Mouse (Mus musculus) spleen, adult 12 weeks (tissue): ENCODE measurements around the gene Usp21.
A peak's percentile ranks its signal among the peaks of the same experiment; 100 is the strongest.
"Not testable (repeated sequence)": the region's sequence is repeated elsewhere in the genome, so short reads cannot be mapped to it uniquely, and the experiment has no call there.

ENCODE experiments used
- DNase-seq: peaks from one replicate; pipeline ENCODE4 v3.0.0; 2022; ENCODE audit warnings: low spot score

Gene Usp21

DNA sequence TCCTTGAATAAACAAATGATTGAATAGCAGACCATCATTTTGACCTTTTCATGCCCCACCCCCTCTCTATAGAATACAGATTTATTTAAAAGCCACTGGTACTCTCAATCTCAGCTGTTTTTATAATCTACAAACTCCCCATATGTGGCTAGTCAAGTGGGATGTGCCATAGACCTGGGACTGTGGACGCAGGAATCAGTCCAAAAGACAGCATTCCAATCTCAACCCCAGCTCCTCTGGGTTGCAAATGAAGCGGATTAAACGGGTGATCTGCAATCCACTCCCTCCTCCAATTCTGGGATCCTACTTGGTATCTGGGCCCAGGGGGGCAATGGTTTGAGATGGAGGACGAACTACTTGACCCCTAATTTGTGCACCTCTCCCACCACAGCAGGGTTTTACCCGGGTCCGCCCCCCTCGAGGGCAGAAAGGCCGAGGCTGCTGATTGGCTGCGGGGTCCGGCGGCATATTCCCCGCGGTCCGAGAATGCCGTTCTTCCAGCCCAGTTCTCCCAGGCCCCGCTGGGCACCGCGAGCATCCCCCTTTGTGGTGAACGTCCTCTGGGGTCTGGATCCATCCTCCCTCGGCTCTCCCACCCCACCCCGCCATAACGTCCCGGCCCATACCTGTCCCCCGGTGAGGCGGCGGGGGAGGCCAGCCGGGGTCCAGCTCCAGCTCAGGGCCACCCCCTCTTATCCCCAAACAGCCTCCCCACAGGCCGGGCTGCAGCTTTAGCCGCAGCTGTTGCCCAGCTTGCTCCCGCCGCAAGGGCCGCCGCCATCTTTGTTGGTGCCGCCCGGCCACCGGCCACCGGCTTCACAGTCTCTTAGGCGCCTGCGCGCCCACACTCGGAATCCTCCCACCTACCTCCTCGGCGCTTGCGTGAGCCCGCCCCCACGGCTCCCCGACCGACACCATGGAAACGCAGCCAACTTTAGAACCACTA is at the start of gene Usp21:
Gene Usp21, minus strand, starts transcription at position 856 of the 946 bp plus-strand sequence.
- DNase-seq, result peak; percentile 85

DNA sequence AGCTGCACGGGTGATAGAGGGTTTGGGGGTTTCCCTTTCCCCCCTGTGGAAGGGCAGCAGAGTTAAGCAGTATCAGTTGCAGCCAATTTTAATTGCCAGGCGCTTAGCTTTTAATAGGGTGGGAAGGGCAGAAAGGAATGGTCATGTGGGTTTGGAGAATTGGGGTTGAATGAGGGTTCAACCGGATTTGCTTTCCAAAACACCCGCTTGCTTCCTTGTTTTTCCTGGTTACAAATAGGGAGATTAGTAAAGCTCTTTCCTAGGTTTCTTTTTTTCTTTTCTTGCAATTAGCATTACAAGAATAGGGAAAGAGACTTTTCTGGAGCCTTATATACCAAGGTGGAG is 42.4 kb upstream of the Usp21 start:
- DNase-seq, result no peak

- no peak for DNase-seq
These were observed 41.8 kb upstream of the Usp21 start for GRCm38 (mm10) chr1:171329433-171330215.

DNA sequence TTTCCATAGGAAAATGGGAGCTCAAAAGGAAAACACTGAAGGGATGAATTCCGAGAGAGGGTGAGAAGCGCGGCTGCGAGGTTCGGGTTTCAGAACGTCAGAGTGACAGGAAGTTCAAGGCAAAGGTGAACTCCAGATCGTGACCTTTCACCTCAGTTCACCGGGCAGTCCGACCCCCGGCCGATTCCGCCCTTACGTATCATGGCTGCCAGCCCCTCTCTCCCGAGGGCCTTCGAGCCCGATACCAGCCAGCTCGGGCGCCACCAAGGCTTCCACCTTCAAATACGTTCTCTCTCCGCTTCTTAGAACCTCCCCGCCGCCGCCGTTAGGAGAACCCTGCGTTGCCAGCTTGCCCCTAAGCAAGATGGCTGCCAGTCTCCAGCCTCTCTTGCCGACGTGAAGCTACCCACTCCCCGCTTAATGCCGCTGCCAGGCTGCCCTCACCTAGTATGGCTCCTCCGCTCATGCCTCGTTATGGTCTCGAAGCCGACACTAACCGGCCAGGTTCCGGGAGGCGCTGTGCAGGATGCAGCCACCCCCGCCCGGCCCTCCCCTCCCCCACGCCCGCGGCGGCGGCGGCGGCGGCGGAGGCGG is 41.1 kb upstream of the Usp21 start, which contains the start of gene Dedd:
Gene Dedd, plus strand, starts transcription at position 307 of the 594 bp plus-strand sequence.
- peak; percentile 85 for DNase-seq

GRCm38 (mm10) chr1:171328244-171328643 is 40.5 kb upstream of the Usp21 start:
- DNase-seq, result no peak

DNA sequence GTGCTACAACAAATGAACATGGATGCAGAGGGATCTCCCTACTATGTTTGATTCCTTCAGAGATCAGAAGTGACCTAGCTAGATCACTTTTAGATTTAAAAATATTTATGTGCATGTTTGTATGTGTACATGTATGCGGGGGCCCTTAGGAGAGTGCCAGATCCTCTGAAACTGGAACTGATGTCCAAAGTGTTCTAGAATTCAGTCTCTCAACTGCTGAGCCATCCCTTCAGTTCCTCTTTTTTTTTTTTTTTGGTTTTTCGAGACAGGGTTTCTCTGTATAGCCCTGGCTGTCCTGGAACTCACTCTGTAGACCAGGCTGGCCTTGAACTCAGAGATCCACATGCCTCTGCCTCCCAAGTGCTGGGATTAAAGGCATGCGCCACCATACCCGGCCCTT is 38.8 kb upstream of the Usp21 start:
- DNase-seq, result not testable (repeated sequence)

DNA sequence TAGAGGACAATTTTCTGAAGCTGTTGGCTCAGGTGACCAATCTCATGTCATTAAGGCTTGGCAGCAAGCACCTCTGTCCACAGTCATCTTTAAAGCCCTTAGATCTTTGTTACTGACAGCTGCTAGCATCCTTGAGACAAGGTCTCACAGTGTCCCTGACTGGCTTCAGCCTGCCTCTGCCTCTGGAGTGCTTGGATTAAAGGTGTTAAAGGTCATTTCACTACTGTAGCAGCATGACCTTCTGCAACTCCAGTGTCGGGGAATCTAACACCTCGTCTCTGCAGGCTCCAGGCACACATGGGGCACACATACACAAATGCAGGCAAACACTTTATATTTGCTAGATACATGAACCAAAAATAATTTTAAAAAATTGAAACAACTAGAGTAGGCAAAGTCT is 37.8 kb upstream of the Usp21 start:
- no peak for DNase-seq

- DNase-seq, result no peak
These were observed 34.2 kb upstream of the Usp21 start for GRCm38 (mm10) chr1:171322012-171322411.

DNA sequence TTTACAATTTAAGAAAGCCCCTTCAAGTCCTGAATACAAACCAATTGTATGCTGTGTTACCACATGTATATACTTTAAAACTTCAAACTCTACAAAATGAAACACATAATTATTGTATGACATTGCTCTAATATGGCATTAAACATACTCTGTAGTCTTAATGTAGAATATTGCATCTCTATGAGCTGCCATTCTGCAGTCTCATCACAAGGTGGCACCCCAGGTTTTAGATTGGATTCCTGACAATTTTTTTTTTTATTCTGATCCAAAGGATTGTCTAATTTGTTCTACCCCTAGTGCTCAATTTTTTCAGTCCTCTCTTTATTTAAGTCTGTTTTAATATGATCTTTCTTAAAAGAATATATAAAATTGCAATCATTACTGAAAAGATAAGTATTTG is 33.6 kb upstream of the Usp21 start:
- DNase-seq, result no peak

- no peak for DNase-seq
These were observed 32.4 kb upstream of the Usp21 start for GRCm38 (mm10) chr1:171320151-171320550.

DNA sequence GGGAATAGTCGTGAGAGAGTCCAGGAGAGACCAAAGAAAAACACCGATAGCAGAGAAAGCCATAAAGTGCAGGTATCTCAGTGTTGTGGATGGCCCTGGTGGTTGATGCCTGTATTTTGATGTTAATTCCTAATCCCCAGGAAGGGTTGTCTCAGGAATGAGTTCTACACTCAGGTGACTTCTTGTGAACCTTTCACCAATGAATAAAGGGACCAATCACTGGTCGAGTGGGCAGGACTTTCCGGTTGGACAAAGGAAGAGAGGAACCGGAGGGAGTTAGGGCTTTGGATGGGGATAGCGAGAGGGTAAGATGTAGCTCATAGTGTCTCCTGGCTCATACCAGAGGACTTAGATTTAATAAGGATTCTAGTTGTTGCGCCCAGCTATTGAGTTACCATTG is 32.0 kb upstream of the Usp21 start:
- no peak for DNase-seq

DNA sequence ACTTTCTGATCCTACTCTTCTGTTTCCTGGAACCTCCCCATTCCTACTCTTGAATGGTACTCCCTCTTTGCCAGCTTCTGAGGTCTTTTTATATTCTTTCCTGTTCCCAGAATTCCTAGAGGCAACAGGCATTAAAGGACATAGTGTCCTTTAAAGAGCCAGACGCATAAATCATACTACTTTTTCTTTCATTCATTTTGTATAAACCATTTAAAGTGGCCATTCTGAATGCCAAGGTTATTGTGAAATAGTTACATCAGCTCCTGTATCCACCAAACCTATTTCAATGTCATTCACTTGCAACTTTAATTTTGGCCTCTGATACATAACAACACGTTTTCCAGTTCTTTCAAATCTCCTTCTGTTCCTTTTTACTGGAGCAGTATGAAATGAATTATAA is 21.5 kb upstream of the Usp21 start:
- DNase-seq, result no peak

GRCm38 (mm10) chr1:171306157-171306556 is 18.4 kb upstream of the Usp21 start:
- DNase-seq, result not testable (repeated sequence)

DNA sequence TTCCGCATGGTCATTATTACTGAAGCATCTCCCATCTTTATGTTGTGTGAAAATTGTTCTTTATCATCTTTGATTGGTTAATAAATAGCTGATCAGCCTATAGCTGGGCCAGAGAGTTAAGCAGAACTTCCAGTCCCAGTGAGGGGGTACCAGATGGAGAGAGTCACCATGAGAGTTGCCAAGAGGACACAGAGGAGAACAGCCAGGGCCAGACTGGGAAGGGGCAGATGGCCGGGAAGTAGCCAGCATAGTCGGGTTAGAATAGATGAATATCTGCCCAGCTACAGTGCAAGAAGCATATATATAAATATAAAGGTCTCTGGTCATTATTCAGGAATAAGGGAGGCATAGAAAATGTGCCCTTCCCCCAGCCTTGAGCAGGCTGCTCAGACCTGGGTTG is 10.4 kb upstream of the Usp21 start:
- no peak for DNase-seq

DNA sequence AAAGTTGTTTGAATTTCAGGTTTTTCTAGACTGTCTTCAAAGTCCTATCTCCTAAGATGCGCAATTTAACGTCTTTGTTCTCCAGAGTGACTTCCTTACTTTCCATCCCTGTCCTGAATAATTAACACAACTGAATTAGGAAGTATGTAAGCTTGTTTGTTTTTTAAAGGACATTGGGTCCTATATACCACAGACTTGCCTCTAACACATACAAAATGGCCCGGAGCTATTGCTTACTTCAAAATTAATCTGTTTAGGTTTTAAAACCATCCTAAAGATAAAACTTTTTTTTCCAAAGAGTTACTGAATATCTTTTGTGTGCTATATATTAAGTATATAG is 7.2 kb upstream of the Usp21 start:
- no peak for DNase-seq

GRCm38 (mm10) chr1:171294298-171295062 is 6.7 kb upstream of the Usp21 start, which contains the start of gene Ufc1:
Ufc1 (minus strand) TSS chr1:171295024.
- DNase-seq, result peak; percentile 77

- no peak for DNase-seq
These were observed 6.1 kb upstream of the Usp21 start for GRCm38 (mm10) chr1:171293906-171294297.

DNA sequence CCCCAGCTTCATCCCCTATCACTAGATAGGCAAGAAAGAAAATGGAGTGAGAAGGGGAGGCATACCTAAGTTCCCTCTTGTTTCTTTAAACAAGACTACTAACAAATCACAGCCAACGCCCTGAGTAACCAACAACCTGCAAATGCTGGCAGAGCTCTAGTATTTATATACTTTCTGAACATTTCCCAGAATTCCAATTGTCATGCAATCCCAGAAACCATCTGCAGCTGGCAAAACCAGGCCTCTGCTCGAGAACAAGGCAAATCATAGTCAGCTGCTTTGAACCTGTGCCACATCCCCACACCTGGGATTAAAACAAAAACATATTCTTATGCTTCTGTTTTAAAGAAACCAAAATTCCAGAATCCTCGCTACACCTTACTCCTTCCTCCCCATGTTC is 5.6 kb upstream of the Usp21 start:
- DNase-seq, result no peak

DNA sequence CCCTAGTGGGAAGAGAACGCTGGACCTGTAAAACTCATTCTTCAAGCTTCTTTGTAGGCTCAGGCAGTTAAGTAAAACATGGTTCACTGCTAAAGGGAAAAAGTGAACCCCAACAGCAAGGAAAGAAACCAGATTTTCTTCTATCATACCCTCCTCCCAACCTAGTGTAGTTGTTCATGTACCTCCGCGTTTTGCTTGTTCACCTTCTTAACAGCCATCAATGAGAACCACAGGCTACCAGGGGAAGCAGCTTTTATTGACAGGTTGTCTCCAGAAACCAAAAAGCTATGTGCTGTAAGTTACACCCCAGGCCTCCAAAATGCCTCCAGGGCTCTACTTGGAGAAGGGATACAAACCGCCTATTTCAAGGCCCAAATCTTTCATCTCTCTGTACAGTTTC is 537 bp upstream of the Usp21 start:
- DNase-seq, result no peak

- no peak for DNase-seq
These were observed 1.3 kb downstream of the Usp21 start for GRCm38 (mm10) chr1:171286517-171286916.

DNA sequence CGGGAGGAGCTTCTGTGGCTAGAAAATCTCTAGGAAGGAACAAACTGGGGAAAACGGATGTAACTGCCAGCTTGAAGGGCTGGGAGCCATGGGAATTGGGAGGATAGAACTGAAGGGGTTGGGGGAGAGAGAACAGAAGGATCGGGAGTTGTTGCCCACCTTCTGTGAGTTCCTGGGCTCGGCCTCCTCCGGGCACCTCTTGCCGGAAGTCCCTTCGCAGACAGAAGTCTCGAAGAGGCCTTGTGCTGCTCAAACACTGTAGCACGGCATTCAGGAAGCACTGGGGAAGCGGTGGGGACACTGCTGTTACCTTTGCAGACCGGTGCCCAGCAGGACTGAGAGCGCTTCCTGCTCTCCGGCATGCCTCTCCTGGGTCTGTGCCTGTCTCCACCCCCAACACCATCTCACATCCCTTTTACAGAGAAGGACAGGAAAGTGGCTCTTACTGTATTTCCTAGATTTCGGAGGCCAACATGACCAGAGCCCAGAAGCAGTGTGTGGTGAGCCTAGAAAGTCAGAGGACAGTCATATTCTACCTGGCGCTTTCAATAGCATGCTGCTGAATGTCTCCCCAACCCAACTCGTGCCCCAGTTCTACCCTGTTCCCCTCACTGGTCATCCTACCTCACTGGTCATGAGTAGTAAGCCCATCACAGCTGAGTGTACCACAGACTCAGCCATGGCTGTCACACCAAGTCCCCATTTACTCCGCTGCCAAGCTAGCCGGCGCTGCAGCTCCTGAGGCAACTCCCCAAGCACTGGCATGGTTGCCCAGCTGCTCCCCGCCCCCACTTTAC is 2.5 kb downstream of the Usp21 start:
- DNase-seq, result no peak
